Mouse (Mus musculus) lung, postnatal 25 days (tissue): ENCODE data around the gene Slc43a2.
A peak's percentile ranks its signal among the peaks of the same experiment; 100 is the strongest.

Experiments used
- DNase-seq: peaks from one replicate; pipeline ENCODE4 v3.0.0; 2022; ENCODE audit warnings: low spot score

Slc43a2 gene

GRCm38 (mm10) chr11:75531469-75532242, at the start of gene Slc43a2:
Gene Slc43a2 (plus strand): TSS chr11:75531694.
- DNase-seq, result peak; percentile 95

- DNase-seq, result no peak
Observed at GRCm38 (mm10) chr11:75486192-75486591, 45.3 kb upstream of the Slc43a2 start.

GRCm38 (mm10) chr11:75486601-75487285, 44.8 kb upstream of the Slc43a2 start, which contains the start of gene Prpf8:
Gene Prpf8 (plus strand): TSS chr11:75486816.
- DNase-seq, result peak; percentile 98

GRCm38 (mm10) chr11:75487496-75487895, 44.0 kb upstream of the Slc43a2 start:
- no peak for DNase-seq

- DNase-seq, result no peak
Observed at GRCm38 (mm10) chr11:75494296-75495049, 37.0 kb upstream of the Slc43a2 start.

- DNase-seq, result no peak
Observed at GRCm38 (mm10) chr11:75498126-75498525, 33.4 kb upstream of the Slc43a2 start.

- no peak for DNase-seq
Observed at GRCm38 (mm10) chr11:75508162-75508561, 23.3 kb upstream of the Slc43a2 start.

- DNase-seq, result no peak
Observed at GRCm38 (mm10) chr11:75508904-75509303, 22.6 kb upstream of the Slc43a2 start.

GRCm38 (mm10) chr11:75509741-75510626, 21.5 kb upstream of the Slc43a2 start, which contains the start of gene Rilp:
Gene Rilp (plus strand): TSS chr11:75510094.
- peak; percentile 93 for DNase-seq

GRCm38 (mm10) chr11:75510627-75510993, 20.9 kb upstream of the Slc43a2 start:
- peak; percentile 94 for DNase-seq

GRCm38 (mm10) chr11:75511213-75511612, 20.3 kb upstream of the Slc43a2 start:
- DNase-seq, result peak; percentile 76

GRCm38 (mm10) chr11:75512301-75513018, 19.0 kb upstream of the Slc43a2 start:
- DNase-seq, result no peak

GRCm38 (mm10) chr11:75513336-75513735, 18.2 kb upstream of the Slc43a2 start, which contains the start of gene Scarf1:
Gene Scarf1 (plus strand): TSS chr11:75513540.
- peak; percentile 79 for DNase-seq

- DNase-seq, result no peak
Observed at GRCm38 (mm10) chr11:75515186-75515585, 16.3 kb upstream of the Slc43a2 start.

- DNase-seq, result no peak
Observed at GRCm38 (mm10) chr11:75519834-75520633, 11.5 kb upstream of the Slc43a2 start.

GRCm38 (mm10) chr11:75521609-75522008, 9.9 kb upstream of the Slc43a2 start:
- peak; percentile 49 for DNase-seq

- no peak for DNase-seq
Observed at GRCm38 (mm10) chr11:75522793-75523192, 8.7 kb upstream of the Slc43a2 start.

GRCm38 (mm10) chr11:75525531-75526125, 5.9 kb upstream of the Slc43a2 start:
- DNase-seq, result no peak

- no peak for DNase-seq
Observed at GRCm38 (mm10) chr11:75526943-75527342, 4.6 kb upstream of the Slc43a2 start.
